Mouse (Mus musculus): ENCODE results near the gene Gcnt4.

Gcnt4 gene

DNA sequence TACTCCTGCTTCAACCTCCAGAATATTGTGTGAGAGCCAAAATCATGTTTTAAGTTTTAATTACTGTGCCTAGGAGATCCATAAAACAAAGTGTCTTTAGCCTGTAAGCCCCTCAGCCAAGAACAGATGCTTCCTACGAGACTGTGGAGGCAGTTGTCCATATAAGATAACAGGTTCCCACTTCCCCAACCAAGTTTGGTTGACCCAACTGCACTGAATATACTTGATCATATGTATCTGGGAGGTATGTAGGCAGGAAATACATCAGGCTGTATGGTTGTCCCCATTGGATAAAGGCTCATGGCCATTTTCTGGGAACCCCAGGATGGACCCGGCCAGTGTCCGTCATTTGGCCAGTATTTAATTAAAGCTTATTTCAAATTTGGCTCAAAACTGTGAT, 65.6 kb downstream of the Gcnt4 start:
- DNase-seq (ENCODE audit: low read depth in 2 of 2, low spot score in 2 of 2): no peak

DNA sequence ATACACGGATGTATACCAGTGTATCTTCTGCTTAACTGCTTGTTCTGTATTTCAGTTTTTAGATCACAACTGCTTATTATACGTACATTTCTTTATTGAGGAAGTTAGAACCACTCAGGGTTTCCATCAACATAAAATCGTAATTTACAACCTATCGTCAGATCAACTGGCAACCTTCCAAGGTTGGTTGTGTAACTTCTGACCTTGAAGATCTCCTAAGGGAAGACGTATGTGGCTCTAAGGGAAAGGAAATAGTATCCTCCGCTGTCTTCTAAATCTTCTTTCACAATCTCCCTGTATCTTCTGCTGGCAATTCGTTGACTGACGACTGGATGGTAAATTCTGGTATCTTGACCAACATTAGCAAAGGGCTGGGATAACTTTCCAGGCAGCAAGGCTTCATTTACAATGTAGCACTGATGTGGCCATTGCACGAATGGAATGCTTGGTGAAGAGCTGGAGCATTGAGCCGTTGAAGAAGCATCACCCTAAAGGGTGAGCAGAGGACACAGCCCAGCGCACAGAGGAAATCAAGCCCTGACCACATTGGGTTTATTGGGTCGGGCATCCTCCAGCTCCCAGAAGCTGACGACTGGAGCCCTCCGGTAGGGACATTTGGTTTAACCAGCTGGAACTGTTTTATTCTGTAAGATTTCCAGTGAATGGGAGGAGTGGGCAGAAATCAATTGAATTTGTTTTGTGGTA, 66.2 kb downstream of the Gcnt4 start:
- DNase-seq (ENCODE audit: low read depth in 2 of 2, low spot score in 2 of 2): no peak

DNA sequence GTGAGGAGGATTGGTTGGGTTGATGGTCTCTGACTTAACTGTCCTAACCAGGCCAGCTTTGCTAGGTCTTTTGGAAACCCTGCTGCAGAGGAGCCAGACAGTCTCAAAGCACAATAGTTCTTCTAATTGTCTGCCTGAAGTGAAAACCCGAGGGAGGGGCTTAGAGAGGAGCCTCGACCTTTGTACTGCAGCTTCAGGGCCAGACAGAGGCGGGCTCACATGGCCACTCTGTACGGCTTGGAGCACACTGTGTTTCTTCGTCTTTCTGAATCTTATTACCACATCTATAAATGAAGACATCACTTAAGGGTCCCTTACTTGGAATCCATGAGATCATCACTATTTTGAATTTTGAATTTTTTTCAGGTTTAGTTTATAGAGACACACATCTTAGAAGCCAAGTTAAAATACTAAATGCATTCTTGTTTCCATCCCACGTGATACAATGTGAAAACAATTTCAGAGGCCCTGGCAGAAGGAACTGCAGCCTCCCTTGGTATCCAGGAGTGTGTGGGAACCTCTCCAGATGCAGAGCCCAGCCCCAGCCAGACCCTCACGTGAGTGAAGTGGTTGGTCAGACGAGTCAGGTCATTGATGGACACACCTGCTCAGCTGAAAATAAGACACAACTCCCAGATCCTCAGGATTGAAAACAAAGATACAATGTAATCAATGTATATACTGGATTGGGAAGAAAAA, 69.0 kb downstream of the Gcnt4 start:
- no peak for DNase-seq (ENCODE audit: low read depth in 2 of 2, low spot score in 2 of 2)

DNA sequence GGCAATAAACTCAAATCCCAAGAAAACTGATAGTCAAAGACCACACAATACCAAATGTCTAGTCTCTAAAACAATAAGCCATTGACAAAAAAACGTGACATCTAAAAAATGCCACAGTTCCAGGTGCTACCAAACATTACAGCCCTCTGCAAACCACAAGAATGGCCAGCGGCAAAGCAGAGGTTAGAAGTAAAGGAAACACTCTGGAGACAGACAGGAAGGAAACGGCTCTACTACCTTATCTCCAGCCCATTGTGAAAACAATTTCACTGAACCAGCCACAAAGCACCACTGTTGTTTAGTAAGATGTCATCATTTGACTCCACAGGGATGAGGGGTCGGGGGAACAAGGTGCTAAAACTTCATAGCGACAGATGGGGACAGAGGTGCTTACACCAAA, 70.8 kb downstream of the Gcnt4 start:
- peak in 1 of 2 experiments; percentile 9 for DNase-seq (ENCODE audit: low read depth in 2 of 2, low spot score in 2 of 2)

DNA sequence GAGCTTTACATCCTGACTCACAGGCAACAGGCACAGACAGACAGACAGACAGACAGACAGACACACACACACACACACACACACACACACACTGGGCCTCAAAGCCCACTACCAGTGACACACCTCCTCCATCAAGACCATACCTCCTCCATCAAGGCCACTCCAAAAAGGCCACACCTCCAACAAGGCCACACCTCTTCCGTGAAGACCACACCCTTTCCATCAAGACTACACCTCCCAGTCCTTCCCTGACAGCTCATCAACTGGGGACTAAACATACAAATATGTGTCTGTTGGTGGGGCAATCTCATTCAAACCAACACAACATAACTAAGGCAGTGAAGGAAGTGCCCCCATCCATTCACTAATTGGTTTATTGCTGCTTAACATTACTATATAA, 72.6 kb downstream of the Gcnt4 start:
- no peak for DNase-seq (ENCODE audit: low read depth in 2 of 2, low spot score in 2 of 2)

All from CD8-positive naive resting alpha-beta T cell, adult 2 months (primary cell).